Mouse (Mus musculus): ENCODE data around the gene Slc35e2. TPM values are rescaled to one million over a fixed set of nuclear protein-coding genes. Genes with fewer than 3 reads are reported as not detected.
"Not testable (repeated sequence)": the region's sequence is repeated elsewhere in the genome, so short reads cannot be mapped to it uniquely, and the experiment has no call there.

Gene Slc35e2
- total RNA-seq, 4 experiments from 2014 or later, result 6.2 to 7.8 (median 6.9) TPM

DNA sequence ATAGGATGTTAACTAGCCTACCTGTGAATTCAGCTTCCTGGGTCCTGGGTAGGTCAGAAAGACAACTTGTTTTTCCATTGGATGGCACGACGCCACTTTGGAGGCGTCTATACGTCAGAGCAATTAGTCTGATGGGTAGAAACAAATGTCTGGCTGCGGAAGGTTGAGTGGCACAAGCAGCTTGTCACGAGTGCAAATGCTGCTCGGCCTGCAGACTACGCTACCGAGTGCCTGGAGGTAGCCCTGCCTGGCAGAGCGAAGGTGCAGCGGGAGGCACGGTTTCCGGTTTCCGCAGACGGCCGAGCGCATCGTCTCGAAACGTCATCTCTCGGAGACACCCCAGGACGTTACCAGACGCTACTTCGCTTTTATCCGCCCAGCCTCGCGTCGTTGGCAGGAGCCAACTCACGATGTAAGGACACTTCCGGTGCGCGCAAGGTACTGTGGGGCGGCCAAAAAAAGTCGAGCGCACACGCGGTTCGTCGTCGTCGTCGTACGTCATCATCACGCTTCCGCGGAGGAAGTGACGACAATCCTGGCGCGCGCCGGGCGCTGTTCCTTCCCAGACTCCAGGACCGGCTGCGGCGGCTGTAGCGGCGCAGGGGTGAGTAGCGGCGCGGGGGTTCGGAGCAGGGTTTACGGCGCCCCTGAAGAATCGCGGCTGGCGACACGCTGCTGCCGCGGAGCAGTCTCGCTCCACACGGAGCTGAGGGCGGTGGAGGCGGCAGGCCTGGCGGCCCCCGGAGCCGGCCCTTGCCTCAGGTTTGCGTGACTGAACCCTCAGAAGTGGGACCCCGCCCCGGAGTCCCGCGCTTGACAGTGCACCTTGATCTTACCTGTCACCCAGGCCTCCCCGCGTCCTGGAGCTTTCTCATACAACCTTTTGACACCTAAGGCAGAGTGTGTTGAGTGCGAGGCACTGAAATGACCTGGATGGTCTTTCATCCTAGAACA, 23.4 kb downstream of the Slc35e2 start, which contains the start of gene Cdk11b:
TSS of gene Cdk11b (plus strand) at position 517 of the 954 bp plus-strand sequence.
- peak; percentile 94 for DNase-seq (ENCODE audit: low spot score)

DNA sequence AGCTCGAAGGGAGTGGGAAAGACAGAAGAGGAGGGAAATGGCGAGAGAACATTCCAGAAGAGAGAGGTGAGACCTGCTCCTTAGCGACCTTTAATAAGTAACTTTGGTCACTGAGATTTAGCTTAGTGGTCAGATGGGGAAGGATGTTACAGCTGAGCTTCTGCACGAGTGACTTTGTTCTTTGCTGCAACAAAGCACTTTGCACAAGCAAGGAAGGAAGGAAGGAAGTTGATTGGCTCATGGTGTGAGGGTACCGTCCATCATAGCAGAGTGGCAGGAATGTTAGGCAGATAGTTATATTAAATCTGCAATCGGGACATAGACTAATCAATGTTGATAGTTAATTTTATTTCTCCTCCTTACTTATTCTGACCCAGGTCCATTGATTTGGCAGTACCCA, 29.1 kb downstream of the Slc35e2 start:
- no peak for DNase-seq (ENCODE audit: low spot score)

GRCm38 (mm10) chr4:155635766-155636499, 34.7 kb downstream of the Slc35e2 start:
- DNase-seq (ENCODE audit: low spot score), result no peak

DNA sequence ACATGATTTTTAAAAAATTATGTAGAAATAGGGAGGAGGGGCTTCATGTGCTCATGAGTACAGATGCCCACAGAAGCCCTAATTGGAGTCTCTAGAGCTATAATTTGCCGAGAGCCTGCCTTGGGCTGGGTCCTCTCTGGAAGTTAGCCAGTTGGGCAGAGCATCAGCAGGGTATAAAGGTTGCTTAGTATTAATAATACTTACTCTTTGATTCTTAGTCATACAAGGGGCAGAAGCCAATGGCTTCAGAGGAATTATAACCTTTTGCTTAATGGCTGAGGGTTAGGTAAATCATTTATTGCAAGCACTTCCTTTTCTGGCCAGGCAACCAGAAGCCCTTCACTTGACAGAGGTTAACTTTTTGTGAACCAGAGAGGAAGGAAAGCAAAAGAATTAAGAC, 42.3 kb downstream of the Slc35e2 start:
- no peak for DNase-seq (ENCODE audit: low spot score)

DNA sequence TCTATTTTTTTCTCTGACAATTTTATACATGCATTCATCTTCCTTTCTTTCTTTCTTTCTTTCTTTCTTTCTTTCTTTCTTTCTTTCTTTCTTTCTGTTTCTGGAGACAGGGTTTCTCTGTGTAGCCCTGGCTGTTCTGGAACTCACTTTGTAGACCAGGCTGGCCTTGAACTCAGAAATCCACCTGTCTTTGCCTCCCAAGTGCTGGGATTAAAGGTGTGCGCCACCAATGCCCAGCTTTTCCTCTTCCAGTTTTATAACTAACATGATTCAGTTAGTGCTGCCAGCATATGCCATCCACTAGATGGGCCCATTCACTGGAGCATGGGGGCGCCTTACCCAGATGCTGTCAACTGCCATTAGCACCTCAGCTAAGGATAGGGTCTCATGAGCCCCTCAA, 44.1 kb downstream of the Slc35e2 start, which contains the start of gene Gm10563:
TSS of gene Gm10563 (minus strand) at position 101 of the 400 bp plus-strand sequence.
- not testable (repeated sequence) for DNase-seq (ENCODE audit: low spot score)

GRCm38 (mm10) chr4:155645721-155646120, 44.5 kb downstream of the Slc35e2 start:
- DNase-seq (ENCODE audit: low spot score), result no peak

DNA sequence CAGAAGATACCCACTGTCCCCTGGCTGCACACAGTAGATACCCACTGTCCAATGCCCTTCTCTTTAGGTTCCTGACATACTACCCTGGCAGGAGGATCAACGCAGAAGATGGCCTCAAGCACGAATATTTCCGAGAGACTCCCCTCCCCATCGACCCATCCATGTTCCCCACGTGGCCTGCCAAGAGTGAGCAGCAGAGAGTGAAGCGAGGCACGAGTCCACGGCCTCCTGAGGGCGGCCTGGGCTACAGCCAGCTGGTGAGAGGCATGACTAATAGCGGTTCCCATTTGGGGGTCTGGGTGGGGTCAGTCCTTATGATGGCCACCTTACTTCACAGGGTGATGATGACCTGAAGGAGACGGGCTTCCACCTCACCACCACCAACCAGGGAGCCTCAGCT, 48.1 kb downstream of the Slc35e2 start:
- no peak for DNase-seq (ENCODE audit: low spot score)

GRCm38 (mm10) chr4:155651553-155652269, 50.5 kb downstream of the Slc35e2 start:
- DNase-seq (ENCODE audit: low spot score), result peak; percentile 31

GRCm38 (mm10) chr4:155652283-155653085, 51.3 kb downstream of the Slc35e2 start:
- no peak for DNase-seq (ENCODE audit: low spot score)

DNA sequence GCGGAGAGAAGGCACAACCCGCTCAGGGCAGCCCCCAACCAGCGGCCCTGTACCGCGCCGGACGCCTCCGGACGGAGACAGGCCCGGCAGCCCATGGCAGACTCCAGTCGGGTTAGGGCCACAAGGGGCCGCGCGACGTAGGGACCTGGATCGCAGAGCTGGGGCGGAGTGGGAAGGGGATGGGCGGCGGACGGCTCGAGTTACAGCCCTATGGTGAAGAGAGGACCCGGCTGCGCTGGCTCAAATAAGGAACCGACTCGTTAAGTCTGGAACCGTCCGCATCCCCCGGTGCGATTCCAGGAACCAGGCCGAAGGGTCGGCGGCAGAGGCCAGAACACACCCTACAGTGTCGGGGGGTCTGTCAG, 51.9 kb downstream of the Slc35e2 start, which contains the start of gene Mmp23:
TSS of gene Mmp23 (minus strand) at position 299 of the 365 bp plus-strand sequence.
- peak; percentile 36 for DNase-seq (ENCODE audit: low spot score)

GRCm38 (mm10) chr4:155653451-155654182, 52.4 kb downstream of the Slc35e2 start:
- DNase-seq (ENCODE audit: low spot score), result no peak

DNA sequence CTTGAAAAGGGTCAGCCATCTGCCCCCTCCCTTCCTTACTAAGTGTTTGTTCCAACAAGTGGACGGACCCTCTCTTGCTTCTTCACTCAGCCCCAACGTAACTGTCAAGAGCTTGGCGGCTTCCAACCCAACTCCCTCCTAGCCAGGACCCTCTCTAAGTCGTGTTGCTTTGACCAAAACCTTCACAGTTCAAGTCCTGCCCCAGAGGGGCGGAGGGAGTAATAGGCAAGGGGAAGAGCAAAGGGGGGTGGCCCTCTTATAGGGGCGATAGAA, 52.9 kb downstream of the Slc35e2 start:
- no peak for DNase-seq (ENCODE audit: low spot score)

DNA sequence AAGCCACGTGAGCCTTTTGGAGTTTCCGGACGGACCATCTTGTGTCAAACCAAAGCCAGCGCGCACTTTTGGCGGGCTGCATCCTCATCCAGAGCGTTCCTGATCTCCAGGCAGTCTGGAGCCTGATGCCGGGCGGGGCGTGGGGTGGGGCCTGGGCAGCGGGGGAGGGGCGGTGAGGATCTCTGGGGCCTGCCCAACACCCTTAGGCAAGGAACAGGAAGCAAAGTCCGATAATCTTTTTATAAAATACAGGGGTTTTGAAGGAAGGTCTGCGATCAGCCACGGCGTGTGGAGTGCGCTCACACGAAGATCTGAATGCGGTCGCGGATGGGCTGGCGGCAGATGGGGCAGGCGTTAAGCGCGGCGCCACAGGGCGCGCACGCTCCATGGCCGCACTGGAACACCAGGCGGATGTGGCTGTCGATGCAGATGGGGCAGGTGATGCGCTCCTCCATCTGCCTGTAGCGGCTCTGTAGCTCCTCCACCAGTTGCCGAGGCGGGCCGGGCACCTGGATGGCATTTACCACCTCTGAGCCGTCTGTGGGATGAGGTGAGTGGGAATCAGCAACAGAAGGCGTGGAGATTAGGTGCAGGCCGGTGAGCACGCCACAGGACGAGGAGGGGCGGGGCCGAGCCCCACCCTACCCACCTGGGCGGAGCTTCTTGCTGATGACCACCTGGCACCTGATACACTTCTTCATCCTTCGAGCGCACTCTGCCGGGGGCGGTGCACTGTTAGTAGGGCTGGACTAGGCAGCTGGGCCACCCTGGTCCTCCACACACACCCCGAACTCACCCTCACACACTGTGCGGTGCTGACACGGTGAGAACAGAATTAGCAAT, 53.5 kb downstream of the Slc35e2 start:
- no peak for DNase-seq (ENCODE audit: low spot score)

- no peak for DNase-seq (ENCODE audit: low spot score)
Observed at GRCm38 (mm10) chr4:155656214-155656751, 55.1 kb downstream of the Slc35e2 start.

- no peak for DNase-seq (ENCODE audit: low spot score)
Observed at GRCm38 (mm10) chr4:155658961-155659360, 57.7 kb downstream of the Slc35e2 start.

- DNase-seq (ENCODE audit: low spot score), result no peak
Observed at GRCm38 (mm10) chr4:155660641-155661040, 59.4 kb downstream of the Slc35e2 start.

- DNase-seq (ENCODE audit: low spot score), result no peak
Observed at GRCm38 (mm10) chr4:155666903-155667302, 65.7 kb downstream of the Slc35e2 start.

GRCm38 (mm10) chr4:155668689-155669597, 67.7 kb downstream of the Slc35e2 start, which contains the start of gene Mib2:
Mib2 (minus strand) TSS chr4:155669198.
- peak; percentile 96 for DNase-seq (ENCODE audit: low spot score)
